Mouse (Mus musculus): ENCODE data around the gene Defb19. TPM values are rescaled to one million over a fixed set of nuclear protein-coding genes. Genes with fewer than 3 reads are reported as not detected.

The Defb19 gene
- total and polyA plus RNA-seq, 3 experiments, result not detected

DNA sequence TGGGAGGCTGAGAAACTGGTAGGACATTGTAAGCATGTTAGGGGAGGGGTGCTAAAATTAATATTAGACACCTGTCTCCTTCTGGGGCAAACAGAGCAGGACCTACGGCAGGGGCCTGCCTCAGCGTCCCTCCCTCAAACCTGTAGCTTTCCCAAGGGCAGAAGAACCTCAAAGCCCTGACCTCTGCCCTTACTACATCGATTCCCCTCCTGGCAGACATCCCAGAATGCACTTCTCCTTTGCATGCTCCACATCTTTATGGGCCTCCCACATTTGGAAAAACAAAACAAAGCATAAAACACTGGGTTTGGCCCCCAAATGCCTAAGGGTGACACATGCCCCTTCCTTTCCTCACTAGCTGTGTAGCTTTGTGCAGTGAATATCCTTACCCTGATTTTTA, 49.1 kb upstream of the Defb19 start:
- peaks cover 0 to 7% of the 10 kb centered on the region in 2 experiments; a peak in 2 of 4 replicates for H3K27me3 ChIP-seq (ENCODE audit: control insufficient read depth in 1 of 2, insufficient read depth in 2 of 2, low read length in 2 of 2)
- no peak overlapping the region for H3K27ac ChIP-seq (ENCODE audit: control insufficient read depth, low read depth, low read length)
- no peaks in the 10 kb centered on the region for H3K36me3 ChIP-seq (ENCODE audit: control insufficient read depth in 1 of 2, insufficient read depth in 2 of 2, low read length in 2 of 2)
- H3K79me2 ChIP-seq (ENCODE audit: control insufficient read depth, insufficient read depth, low read length, poor library complexity), result no peaks in the 10 kb centered on the region
- no peak overlapping the region for H3K9ac ChIP-seq (ENCODE audit: control insufficient read depth, low read depth, low read length, poor library complexity, severe bottlenecking)
- H3K4me3 ChIP-seq (ENCODE audit: control insufficient read depth in 1 of 2, insufficient read depth in 1 of 2, low read depth in 2 of 2, low read length in 2 of 2), result no peak overlapping the region
- H3K9me3 ChIP-seq (replicated peaks; ENCODE audit: insufficient read depth, low read length), result no peaks in the 10 kb centered on the region
- no peak for DNase-seq (ENCODE audit: low read depth, low spot score)
- no peak for TF ChIP-seq BHLHE40 (IDR thresholded peaks at IDR 0.05; ENCODE audit: borderline replicate concordance, low read depth, low read length)
- H3K4me1 ChIP-seq (ENCODE audit: control insufficient read depth in 1 of 2, insufficient read depth in 2 of 2, low read length in 2 of 2), result no peaks in the 10 kb centered on the region

DNA sequence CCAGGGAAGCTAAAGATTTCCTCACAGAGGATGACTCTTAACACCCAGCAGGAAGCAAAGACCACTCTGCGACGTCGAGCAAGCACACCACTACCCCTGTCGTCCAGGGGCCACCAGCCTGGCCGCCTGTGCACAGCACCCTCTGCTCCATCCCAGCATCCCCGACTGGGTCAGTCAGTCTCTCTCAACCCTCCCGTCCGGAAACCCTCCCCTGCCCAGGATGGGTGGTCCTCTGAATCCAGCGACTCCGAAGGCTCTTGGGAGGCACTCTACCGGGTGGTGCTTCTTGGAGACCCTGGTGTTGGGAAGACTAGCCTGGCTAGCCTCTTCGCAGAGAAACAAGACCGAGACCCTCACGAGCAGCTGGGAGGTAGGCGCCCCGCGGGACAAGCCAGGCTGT, 48.0 kb upstream of the Defb19 start:
- Histone ChIP-seq H3K9me3 (replicated peaks; ENCODE audit: insufficient read depth, low read length) (no peaks in the 10 kb centered on the region), H3K27ac (ENCODE audit: control insufficient read depth, low read depth, low read length) (no peak overlapping the region), H3K27me3 (ENCODE audit: control insufficient read depth in 1 of 2, insufficient read depth in 2 of 2, low read length in 2 of 2) (peaks cover 0 to 3% of the 10 kb centered on the region in 2 experiments; a peak in 2 of 4 replicates), H3K4me1 (ENCODE audit: control insufficient read depth in 1 of 2, insufficient read depth in 2 of 2, low read length in 2 of 2) (no peaks in the 10 kb centered on the region), H3K79me2 (ENCODE audit: control insufficient read depth, insufficient read depth, low read length, poor library complexity) (no peaks in the 10 kb centered on the region), H3K36me3 (ENCODE audit: control insufficient read depth in 1 of 2, insufficient read depth in 2 of 2, low read length in 2 of 2) (no peaks in the 10 kb centered on the region), H3K9ac (ENCODE audit: control insufficient read depth, low read depth, low read length, poor library complexity, severe bottlenecking) (no peak overlapping the region), H3K4me3 (ENCODE audit: control insufficient read depth in 1 of 2, insufficient read depth in 1 of 2, low read depth in 2 of 2, low read length in 2 of 2) (no peak overlapping the region)
- no peak for DNase-seq (ENCODE audit: low read depth, low spot score)
- TF ChIP-seq ZMIZ1 (IDR thresholded peaks at IDR 0.05; ENCODE audit: low read depth, low read length) (no peak), MXI1 (IDR thresholded peaks at IDR 0.05; ENCODE audit: low read depth, low read length) (no peak), ETS1 (IDR thresholded peaks at IDR 0.05; ENCODE audit: low read depth, low read length) (no peak), MEF2A (IDR thresholded peaks at IDR 0.05; ENCODE audit: extremely low read depth, insufficient replicate concordance, low read depth, low read length, poor library complexity, severe bottlenecking) (no peak), SIN3A (IDR thresholded peaks at IDR 0.05; ENCODE audit: low read length) (no peak), POLR2A (IDR thresholded peaks at IDR 0.05; ENCODE audit: control insufficient read depth in 1 of 2, insufficient read depth in 1 of 2, low read depth in 1 of 2, low read length in 2 of 2, poor library complexity in 1 of 2) (no peak), EP300 (IDR thresholded peaks at IDR 0.05; ENCODE audit: low read depth in 1 of 2, low read length in 2 of 2) (no peak), POLR2AphosphoS5 (IDR thresholded peaks at IDR 0.05; ENCODE audit: borderline replicate concordance, low read depth, low read length) (no peak), TAL1 (IDR thresholded peaks at IDR 0.05; ENCODE audit: low read length) (no peak), ZKSCAN1 (IDR thresholded peaks at IDR 0.05; ENCODE audit: low read depth, low read length) (no peak), MAFK (IDR thresholded peaks at IDR 0.05; ENCODE audit: borderline replicate concordance, low read depth, low read length) (no peak), CTCF (IDR thresholded peaks at IDR 0.05 in 2 of 3, conservative IDR thresholded peaks at IDR 0.05 in 1 of 3; ENCODE audit: control insufficient read depth in 1 of 3, insufficient read depth in 1 of 3, low read depth in 2 of 3, low read length in 3 of 3, poor library complexity in 1 of 3, severe bottlenecking in 1 of 3) (no peak), E2F4 (IDR thresholded peaks at IDR 0.05; ENCODE audit: borderline replicate concordance, low read depth, low read length) (no peak), BHLHE40 (IDR thresholded peaks at IDR 0.05; ENCODE audit: borderline replicate concordance, low read depth, low read length) (no peak), USF2 (IDR thresholded peaks at IDR 0.05; ENCODE audit: borderline replicate concordance in 1 of 2, insufficient read depth in 1 of 2, low read depth in 1 of 2, low read length in 2 of 2) (no peak)
